Mouse (Mus musculus) liver, embryonic 14.5 days (tissue): Measurements from ENCODE around the gene Fblim1.

ENCODE experiments used
- CTCF ChIP-seq: IDR thresholded peaks from 2 replicates; pipeline ENCODE4 v1.5.1; 2016; ENCODE audit warnings: antibody characterized with exemption, low read depth, control low read depth
- EP300 ChIP-seq: IDR thresholded peaks from 2 replicates; pipeline ENCODE4 v1.6.1; 2016; ENCODE audit warnings: antibody characterized with exemption, low read depth

DNA sequence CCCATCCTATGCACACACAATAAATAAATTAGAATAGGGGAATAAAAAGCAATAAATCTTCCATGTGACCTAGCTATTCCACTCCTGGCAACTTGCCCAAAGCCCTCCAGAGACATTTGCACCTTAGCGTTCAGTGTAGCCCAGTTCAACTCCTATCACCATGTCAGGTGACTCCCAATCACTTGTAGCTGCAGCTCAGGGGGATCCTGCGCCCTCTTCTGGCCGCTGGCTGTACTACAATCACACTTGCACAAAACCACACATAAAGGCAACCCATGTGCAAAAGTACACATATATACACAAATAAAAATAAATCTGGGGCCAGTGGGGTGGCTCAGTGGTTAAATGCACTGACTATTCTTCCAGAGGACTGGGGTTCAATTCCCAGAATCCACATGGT is 14.3 kb downstream of the Fblim1 start:
- TF ChIP-seq EP300 (no peak), CTCF (peak; percentile 90)
